Mouse (Mus musculus): Measurements from ENCODE around the gene Crb2. TPM values are rescaled to one million over a fixed set of nuclear protein-coding genes. Genes with fewer than 3 reads are reported as not detected.

Gene Crb2
- total RNA-seq, 1 experiment: 1.7 TPM

DNA sequence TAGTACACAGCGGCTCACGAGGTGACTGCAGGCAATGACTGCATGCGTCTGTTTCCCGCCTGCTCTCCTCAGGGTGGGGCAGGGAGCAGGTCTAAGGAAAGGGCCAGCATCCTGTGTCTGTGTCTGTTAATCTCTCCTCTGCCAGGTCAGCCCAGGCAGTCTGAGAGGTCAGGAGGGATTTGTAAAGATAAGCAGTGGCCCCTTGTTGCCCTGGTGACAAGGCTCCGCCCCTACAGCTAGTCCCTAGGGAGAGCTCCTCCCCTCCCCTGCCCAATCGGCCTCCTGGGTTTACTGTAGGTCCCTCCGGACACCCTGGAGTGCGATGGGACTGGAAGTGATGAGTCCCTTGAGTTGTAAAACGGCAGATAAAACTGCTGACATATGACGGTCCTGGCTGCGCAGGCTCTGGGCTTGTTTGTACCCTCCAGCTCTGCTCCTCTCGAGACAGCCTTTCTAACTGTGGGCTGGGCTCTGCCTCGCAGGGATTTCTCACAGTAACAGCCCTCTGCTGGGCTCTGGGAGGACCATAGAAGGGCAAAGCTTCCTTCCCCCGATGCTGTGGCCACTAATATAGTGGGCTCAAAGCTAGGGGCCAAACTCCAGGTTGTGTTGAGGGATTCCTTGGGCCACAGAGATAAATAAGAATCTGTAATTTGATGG is 4.4 kb downstream of the Crb2 start:
- H3K4me3 ChIP-seq (ENCODE audit: insufficient read depth in 1 of 2, low read depth in 1 of 2, low read length in 2 of 2, poor library complexity in 1 of 2, severe bottlenecking in 1 of 2): no peak overlapping the region
- H3K9me3 ChIP-seq (ENCODE audit: control insufficient read depth, insufficient read depth, low read depth, low read length): no peaks in the 10 kb centered on the region
- H3K27ac ChIP-seq (ENCODE audit: insufficient read depth, low read depth, low read length, poor library complexity, severe bottlenecking): no peak overlapping the region
- DNase-seq (ENCODE audit: low read depth, low spot score): peak; percentile 69
- no peaks in the 10 kb centered on the region for H3K36me3 ChIP-seq (ENCODE audit: control insufficient read depth, insufficient read depth, low read length, poor library complexity, severe bottlenecking)
- TF ChIP-seq ZNF384 (IDR thresholded peaks at IDR 0.05; ENCODE audit: low read depth, low read length) (no peak), HCFC1 (IDR thresholded peaks at IDR 0.05; ENCODE audit: borderline replicate concordance, insufficient read depth, low read length) (no peak), ZC3H11A (IDR thresholded peaks at IDR 0.05; ENCODE audit: borderline replicate concordance, low read depth, low read length) (no peak), CHD2 (IDR thresholded peaks at IDR 0.05; ENCODE audit: low read depth, low read length) (no peak), MAFK (IDR thresholded peaks at IDR 0.05; ENCODE audit: insufficient read depth, low read depth, low read length) (no peak)
- H3K4me1 ChIP-seq (ENCODE audit: control insufficient read depth in 2 of 2, insufficient read depth in 2 of 2, low read length in 2 of 2, poor library complexity in 1 of 2): peaks cover 1 to 31% of the 10 kb centered on the region in 2 experiments; a peak in 1 of 4 replicates
- in situ Hi-C loops (cut with MboI; ENCODE audit: low sequenced_read_pairs in 2 of 2, unreplicated experiment in 2 of 2): no loop called here
- no peak overlapping the region for H3K9ac ChIP-seq (ENCODE audit: insufficient read depth, low read depth, low read length, poor library complexity, severe bottlenecking)

DNA sequence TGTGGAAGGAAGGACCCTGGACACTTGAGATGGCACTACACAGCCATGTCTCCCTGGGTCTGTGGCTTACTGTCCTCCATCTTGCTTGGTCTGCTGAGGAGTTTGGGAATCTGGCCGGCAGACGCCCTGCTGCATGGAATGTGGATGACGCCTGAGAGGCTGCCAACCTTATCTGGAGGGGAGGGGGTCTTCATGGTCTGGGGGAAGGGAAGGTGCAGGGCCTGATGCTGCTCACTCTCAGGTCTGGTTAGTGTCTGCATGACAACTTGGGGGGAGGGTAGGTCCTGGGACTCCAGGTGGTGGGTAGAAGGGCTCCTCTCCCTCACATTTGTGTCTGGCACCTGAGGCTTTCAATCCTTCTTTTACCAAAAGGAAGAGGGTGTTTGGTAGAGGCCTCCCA is 5.4 kb downstream of the Crb2 start:
- no peaks in the 10 kb centered on the region for H3K36me3 ChIP-seq (ENCODE audit: control insufficient read depth, insufficient read depth, low read length, poor library complexity, severe bottlenecking)
- no peak for DNase-seq (ENCODE audit: low read depth, low spot score)
- in situ Hi-C loops (cut with MboI; ENCODE audit: low sequenced_read_pairs in 2 of 2, unreplicated experiment in 2 of 2): no loop called here
- TF ChIP-seq ZC3H11A (IDR thresholded peaks at IDR 0.05; ENCODE audit: borderline replicate concordance, low read depth, low read length) (no peak), MAFK (IDR thresholded peaks at IDR 0.05; ENCODE audit: insufficient read depth, low read depth, low read length) (no peak), ZNF384 (IDR thresholded peaks at IDR 0.05; ENCODE audit: low read depth, low read length) (no peak), CHD2 (IDR thresholded peaks at IDR 0.05; ENCODE audit: low read depth, low read length) (no peak), HCFC1 (IDR thresholded peaks at IDR 0.05; ENCODE audit: borderline replicate concordance, insufficient read depth, low read length) (no peak)
- no peak overlapping the region for H3K9ac ChIP-seq (ENCODE audit: insufficient read depth, low read depth, low read length, poor library complexity, severe bottlenecking)
- peaks cover 1 to 28% of the 10 kb centered on the region in 2 experiments; a peak in 1 of 4 replicates for H3K4me1 ChIP-seq (ENCODE audit: control insufficient read depth in 2 of 2, insufficient read depth in 2 of 2, low read length in 2 of 2, poor library complexity in 1 of 2)
- H3K4me3 ChIP-seq (ENCODE audit: insufficient read depth in 1 of 2, low read depth in 1 of 2, low read length in 2 of 2, poor library complexity in 1 of 2, severe bottlenecking in 1 of 2): no peak overlapping the region
- H3K9me3 ChIP-seq (ENCODE audit: control insufficient read depth, insufficient read depth, low read depth, low read length): no peaks in the 10 kb centered on the region
- no peak overlapping the region for H3K27ac ChIP-seq (ENCODE audit: insufficient read depth, low read depth, low read length, poor library complexity, severe bottlenecking)

DNA sequence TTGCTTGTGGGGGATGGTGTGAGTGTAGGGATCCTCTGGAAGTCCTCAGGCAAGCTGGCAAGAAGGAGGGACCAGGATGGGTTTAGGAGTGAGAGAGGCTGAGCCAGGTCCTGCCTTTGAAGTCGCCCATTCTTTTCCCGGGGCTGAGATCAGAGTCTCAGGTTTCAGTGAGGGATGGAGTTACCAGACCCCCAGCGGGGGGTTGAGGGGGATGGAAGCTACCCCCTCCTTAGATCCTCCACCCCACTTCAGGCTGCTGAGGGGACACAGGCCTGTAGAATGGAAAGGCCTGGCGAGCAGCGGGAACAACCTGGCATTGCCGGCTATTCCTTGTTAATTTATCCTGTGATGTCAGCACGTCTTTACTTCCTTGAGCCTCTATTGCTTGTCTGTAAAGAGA is 6.0 kb downstream of the Crb2 start:
- Histone ChIP-seq H3K36me3 (ENCODE audit: control insufficient read depth, insufficient read depth, low read length, poor library complexity, severe bottlenecking) (no peaks in the 10 kb centered on the region), H3K9me3 (ENCODE audit: control insufficient read depth, insufficient read depth, low read depth, low read length) (no peaks in the 10 kb centered on the region), H3K4me3 (ENCODE audit: insufficient read depth in 1 of 2, low read depth in 1 of 2, low read length in 2 of 2, poor library complexity in 1 of 2, severe bottlenecking in 1 of 2) (no peak overlapping the region), H3K9ac (ENCODE audit: insufficient read depth, low read depth, low read length, poor library complexity, severe bottlenecking) (no peak overlapping the region), H3K4me1 (ENCODE audit: control insufficient read depth in 2 of 2, insufficient read depth in 2 of 2, low read length in 2 of 2, poor library complexity in 1 of 2) (peaks cover 1 to 28% of the 10 kb centered on the region in 2 experiments; a peak in 1 of 4 replicates), H3K27ac (ENCODE audit: insufficient read depth, low read depth, low read length, poor library complexity, severe bottlenecking) (no peak overlapping the region)
- no peak for DNase-seq (ENCODE audit: low read depth, low spot score)
- in situ Hi-C loops (cut with MboI; ENCODE audit: low sequenced_read_pairs in 2 of 2, unreplicated experiment in 2 of 2): no loop called here
- TF ChIP-seq ZC3H11A (IDR thresholded peaks at IDR 0.05; ENCODE audit: borderline replicate concordance, low read depth, low read length): no peak
- TF ChIP-seq CHD2 (IDR thresholded peaks at IDR 0.05; ENCODE audit: low read depth, low read length): no peak
- TF ChIP-seq HCFC1 (IDR thresholded peaks at IDR 0.05; ENCODE audit: borderline replicate concordance, insufficient read depth, low read length): no peak
- no peak for TF ChIP-seq MAFK (IDR thresholded peaks at IDR 0.05; ENCODE audit: insufficient read depth, low read depth, low read length)
- no peak for TF ChIP-seq ZNF384 (IDR thresholded peaks at IDR 0.05; ENCODE audit: low read depth, low read length)

DNA sequence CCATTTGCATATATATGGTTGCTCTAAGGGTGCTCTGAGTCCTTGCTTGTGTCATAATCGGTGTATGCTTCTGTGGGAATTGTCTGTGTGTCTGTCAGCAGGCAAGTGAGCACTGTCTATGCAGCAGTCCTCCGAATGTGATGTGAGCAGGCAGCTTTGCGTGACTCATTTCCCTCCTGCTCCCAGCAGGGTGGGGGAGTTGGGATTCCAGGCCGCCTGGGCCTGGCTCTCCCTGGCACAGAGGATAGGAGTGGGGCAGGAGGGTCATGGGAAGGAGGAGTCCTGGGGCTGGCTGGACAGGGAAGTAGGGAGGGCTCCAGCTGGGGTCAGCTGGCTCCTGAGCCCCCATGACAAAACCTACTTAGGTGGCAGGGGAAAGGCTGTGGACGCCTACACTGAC is 8.4 kb downstream of the Crb2 start:
- no peak for TF ChIP-seq CHD2 (IDR thresholded peaks at IDR 0.05; ENCODE audit: low read depth, low read length)
- TF ChIP-seq ZC3H11A (IDR thresholded peaks at IDR 0.05; ENCODE audit: borderline replicate concordance, low read depth, low read length): no peak
- no peak for TF ChIP-seq ZNF384 (IDR thresholded peaks at IDR 0.05; ENCODE audit: low read depth, low read length)
- no peak for TF ChIP-seq MAFK (IDR thresholded peaks at IDR 0.05; ENCODE audit: insufficient read depth, low read depth, low read length)
- no peak for TF ChIP-seq HCFC1 (IDR thresholded peaks at IDR 0.05; ENCODE audit: borderline replicate concordance, insufficient read depth, low read length)
- DNase-seq (ENCODE audit: low read depth, low spot score): no peak

More for the DNA sequence above, 8.4 kb downstream of the Crb2 start:
- Histone ChIP-seq H3K4me3 (ENCODE audit: insufficient read depth in 1 of 2, low read depth in 1 of 2, low read length in 2 of 2, poor library complexity in 1 of 2, severe bottlenecking in 1 of 2) (no peak overlapping the region), H3K36me3 (ENCODE audit: control insufficient read depth, insufficient read depth, low read length, poor library complexity, severe bottlenecking) (no peaks in the 10 kb centered on the region), H3K27ac (ENCODE audit: insufficient read depth, low read depth, low read length, poor library complexity, severe bottlenecking) (no peak overlapping the region), H3K4me1 (ENCODE audit: control insufficient read depth in 2 of 2, insufficient read depth in 2 of 2, low read length in 2 of 2, poor library complexity in 1 of 2) (peaks cover 0 to 22% of the 10 kb centered on the region in 2 experiments; a peak in 1 of 4 replicates), H3K9ac (ENCODE audit: insufficient read depth, low read depth, low read length, poor library complexity, severe bottlenecking) (no peak overlapping the region), H3K9me3 (ENCODE audit: control insufficient read depth, insufficient read depth, low read depth, low read length) (no peaks in the 10 kb centered on the region)
- in situ Hi-C loops (cut with MboI; ENCODE audit: low sequenced_read_pairs in 2 of 2, unreplicated experiment in 2 of 2): no loop called here
